Mouse (Mus musculus): ENCODE measurements around the gene Sympk. TPM values are rescaled to one million over a fixed set of nuclear protein-coding genes. Genes with fewer than 3 reads are reported as not detected.
"Not testable (repeated sequence)": the region's sequence is repeated elsewhere in the genome, so short reads cannot be mapped to it uniquely, and the experiment has no call there.

Sympk gene
- total RNA-seq, 2 experiments from 2014 or later, result 74.1 to 74.6 TPM

DNA sequence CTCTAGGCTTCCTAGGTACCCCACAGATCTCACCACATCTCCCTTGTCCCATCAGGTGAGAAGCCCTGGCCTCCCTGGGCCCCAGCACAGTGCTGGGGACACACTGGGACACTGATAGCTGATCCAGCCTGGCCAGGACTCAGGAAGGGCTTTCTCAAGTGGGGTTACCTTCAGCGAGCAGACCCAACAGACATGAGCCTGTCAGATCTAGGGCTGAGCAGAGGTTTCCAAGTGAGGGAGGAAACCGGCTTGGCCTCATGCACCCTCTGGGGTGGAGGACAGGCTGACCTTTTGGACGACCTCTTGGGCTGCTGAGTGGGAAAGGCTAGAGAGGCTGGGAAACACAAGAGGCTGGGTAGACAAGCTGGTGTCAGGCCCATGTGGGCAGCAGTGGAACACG, 27.0 kb downstream of the Sympk start:
- no peak for DNase-seq (ENCODE audit: low spot score)

DNA sequence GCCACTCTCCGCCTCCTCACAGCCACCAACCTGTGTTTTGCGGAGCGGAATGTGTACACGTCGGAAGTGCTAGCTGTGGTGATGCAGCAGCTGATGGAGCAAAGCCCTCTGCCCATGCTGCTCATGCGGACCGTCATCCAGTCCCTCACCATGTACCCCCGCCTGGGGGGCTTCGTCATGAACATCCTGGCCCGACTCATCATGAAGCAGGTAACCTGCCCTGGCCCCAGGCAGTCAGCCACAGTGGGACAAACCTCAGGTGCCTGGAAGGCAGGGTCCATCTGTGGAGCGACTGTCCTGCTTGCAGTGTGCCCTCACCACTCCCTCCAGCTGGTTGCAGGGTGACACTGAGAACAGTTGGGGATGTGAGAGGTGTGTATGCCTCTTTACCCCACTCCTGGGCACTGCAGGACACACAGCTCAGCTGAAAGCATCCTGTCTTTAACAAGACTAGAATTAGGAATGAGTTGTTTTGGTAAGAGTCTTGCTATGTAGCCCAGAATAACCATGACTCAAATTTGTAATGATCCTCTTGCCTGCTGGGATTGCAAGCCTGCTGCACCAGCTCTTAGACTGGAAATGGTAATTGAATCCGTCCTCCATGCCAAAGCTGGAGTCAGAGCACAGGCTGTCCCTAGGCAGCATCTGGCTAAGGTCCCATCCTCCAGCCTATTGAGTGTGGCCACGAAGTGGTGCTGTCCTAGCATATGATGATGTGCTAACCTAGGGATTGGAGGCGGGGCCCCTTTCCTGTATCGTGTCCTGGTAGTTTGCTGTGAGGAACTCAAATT, 28.4 kb downstream of the Sympk start:
- peak; percentile 85 for DNase-seq (ENCODE audit: low spot score)

DNA sequence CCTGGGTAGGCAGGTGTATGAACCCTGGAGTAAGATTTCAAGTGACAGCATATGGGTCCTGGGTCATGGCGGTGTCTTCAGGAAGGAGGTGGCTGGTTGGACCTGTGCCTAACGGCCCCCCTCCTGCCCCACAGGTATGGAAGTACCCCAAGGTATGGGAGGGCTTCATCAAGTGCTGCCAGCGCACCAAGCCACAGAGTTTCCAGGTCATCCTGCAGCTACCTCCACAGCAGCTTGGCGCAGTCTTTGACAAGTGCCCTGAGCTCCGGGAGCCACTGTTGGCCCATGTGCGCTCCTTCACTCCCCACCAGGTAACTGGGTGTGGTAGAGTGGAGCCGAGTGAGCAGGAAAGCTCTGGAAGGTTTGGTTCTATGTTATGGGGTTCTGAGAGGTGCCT, 29.0 kb downstream of the Sympk start:
- no peak for DNase-seq (ENCODE audit: low spot score)

DNA sequence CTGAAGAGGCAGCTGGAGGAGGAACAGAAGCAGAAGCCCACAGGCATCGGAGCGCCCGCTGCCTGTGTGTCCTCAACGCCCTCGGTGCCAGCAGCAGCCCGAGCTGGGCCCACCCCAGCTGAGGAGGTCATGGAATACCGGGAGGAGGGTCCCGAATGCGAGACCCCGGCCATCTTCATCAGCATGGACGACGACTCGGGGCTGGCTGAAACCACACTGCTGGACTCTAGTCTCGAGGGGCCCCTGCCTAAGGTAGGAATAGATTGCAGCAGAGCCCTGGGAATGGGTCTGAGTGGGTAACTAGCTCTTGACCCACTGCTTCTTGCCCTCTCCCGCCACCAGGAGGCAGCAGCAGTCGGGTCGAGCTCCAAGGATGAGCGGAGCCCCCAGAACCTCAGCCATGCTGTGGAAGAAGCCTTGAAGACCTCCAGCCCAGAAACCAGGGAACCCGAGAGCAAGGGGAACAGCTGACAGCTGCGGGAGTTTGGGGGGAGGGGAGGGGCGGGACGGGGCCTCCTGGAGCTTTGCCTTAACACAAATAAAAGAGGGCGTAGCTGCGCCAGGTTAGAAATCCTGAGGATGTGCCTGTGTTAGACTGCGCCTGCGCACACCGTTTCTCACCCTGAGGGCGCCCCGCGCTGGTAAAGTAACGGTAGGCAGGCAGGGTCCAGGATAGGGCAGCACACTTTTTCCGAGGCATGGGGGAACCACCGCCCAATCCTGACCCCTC, 30.0 kb downstream of the Sympk start, which contains the start of gene Rsph6a:
TSS of gene Rsph6a (plus strand) at position 644 of the 730 bp plus-strand sequence.
- no peak for DNase-seq (ENCODE audit: low spot score)

DNA sequence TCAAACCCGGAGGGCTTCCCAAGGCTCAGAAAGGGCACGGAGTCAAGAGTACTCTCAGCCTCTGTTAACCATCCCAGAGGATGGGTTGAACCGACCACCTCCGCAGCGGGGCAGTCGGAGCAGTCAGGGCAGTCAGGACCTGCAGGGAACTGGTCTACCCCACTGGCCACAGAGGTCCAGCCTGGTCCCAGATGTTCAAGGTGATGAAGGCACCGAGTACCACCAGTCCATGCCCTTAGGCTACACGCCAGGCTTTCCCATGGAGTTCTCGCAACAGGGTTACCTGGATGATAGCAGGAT, 30.6 kb downstream of the Sympk start:
- no peak for DNase-seq (ENCODE audit: low spot score)

- no peak for DNase-seq (ENCODE audit: low spot score)
These were observed 30.9 kb downstream of the Sympk start for GRCm38 (mm10) chr7:19055108-19055507.

- DNase-seq (ENCODE audit: low spot score), result no peak
These were observed 33.2 kb downstream of the Sympk start for GRCm38 (mm10) chr7:19057405-19057804.

DNA sequence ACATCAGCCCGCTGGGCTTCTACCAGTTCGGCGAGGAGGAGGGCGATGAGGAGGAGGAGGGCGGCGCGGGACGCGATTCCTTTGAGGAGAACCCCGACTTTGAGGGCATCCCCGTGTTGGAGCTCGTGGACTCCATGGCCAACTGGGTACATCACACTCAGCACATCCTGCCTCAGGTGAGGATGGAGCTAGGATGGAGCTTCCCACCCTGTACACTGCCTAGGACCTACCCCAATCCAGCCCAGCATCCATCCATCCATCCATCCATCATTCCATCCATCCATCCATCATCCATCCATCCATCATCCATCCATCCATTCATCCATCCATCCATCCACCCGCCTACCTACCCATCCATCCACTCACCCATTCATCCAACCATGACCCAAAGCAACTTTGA, 41.7 kb downstream of the Sympk start:
- DNase-seq (ENCODE audit: low spot score), result no peak

GRCm38 (mm10) chr7:19067063-19067462, 42.9 kb downstream of the Sympk start:
- DNase-seq (ENCODE audit: low spot score), result no peak

DNA sequence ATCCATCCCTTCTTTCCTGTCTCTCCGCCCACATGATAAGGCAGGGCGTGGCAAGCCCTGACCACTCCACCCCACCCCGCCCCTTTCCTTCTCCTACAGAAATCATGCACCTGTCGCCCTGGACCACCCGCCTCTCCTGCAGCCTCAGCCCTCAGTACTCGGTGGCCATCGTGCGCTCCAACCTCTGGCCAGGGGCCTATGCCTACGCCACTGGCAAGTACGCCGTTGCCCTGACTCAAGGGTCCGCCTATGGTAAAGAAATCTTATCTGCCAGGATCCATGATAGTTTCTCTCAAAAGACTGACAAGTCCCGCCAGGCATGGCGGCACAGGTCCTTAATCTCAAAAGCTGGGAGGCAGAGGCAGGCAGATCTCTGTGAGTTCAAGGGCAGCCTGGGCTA, 43.8 kb downstream of the Sympk start:
- no peak for DNase-seq (ENCODE audit: low spot score)

DNA sequence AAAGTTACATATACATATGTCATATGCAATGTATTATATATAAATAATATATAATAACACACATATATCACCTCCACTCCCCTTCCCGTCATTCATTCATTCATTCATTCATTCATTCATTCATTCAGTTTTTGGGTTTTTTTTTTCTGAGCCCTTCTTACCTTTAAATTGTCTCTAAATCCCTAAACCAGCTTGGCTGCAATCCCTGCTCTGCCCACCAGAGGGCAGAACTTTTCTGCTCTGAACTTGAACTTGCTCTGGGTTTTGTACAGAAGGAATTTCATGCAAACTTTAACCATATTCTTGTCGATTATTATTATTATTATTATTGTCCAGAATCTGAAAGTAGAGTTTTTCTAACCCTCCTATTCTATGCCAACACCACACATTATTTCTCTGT, 44.5 kb downstream of the Sympk start:
- DNase-seq (ENCODE audit: low spot score), result peak; percentile 74

DNA sequence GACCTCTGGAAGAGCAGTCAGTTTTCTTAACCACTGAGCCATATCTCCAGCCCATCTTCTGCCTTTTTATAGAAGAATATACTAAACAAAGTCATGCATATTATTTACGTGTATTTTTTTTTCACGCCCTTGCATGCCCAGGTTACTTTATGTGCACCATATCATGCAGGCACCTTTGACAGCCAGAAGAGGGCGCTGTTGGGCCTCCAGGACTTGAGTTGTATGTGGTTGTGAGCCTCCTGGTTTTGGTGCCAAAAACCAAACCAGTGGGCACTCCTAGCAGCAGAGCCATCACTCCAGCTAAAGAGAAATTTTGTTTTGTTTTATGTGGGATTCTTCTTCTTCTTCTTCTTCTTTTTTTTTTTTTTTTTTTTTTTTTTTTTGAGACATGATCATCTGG, 45.3 kb downstream of the Sympk start:
- no peak for DNase-seq (ENCODE audit: low spot score)

- DNase-seq (ENCODE audit: low spot score), result not testable (repeated sequence)
These were observed 46.8 kb downstream of the Sympk start for GRCm38 (mm10) chr7:19071024-19071423.

GRCm38 (mm10) chr7:19073504-19073903, 49.3 kb downstream of the Sympk start:
- no peak for DNase-seq (ENCODE audit: low spot score)

DNA sequence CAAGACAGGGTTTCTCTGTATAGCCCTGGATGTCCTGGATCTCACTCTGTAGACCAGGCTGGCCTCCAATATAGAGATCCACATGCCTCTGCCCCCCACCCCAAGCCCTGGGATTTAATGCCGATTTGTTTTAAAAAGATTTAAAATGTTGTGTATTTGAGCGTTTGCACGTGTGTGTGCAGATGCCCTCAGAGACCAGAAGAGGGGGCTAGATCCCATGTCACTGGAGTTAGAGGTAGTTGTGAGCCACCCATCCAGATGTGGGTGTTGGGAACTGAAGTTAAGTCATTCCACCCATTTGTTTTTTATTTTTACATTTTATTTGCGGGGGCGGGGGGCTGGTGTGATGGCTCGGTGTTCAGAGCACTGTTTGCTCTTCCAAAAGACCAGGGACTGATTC, 50.3 kb downstream of the Sympk start:
- no peak for DNase-seq (ENCODE audit: low spot score)

DNA sequence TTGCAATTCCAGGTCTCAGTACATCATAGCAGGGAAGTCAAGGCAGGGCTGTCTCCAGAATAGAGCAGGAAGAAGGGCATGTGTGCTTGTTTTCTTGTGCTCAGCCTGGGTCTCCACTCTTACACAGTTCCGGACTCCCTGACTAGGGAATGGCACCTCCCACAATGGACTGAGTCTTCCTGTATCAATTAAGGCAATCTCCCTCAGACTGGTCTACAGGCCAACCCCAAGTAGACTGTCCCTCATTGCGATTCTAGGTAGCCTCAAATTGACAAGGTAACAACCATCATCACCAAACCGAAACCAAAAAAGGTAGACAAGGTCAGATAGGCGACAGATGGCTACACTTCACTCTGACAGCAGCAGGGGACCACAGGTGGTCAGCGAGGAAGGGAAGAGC, 51.1 kb downstream of the Sympk start:
- no peak for DNase-seq (ENCODE audit: low spot score)

DNA sequence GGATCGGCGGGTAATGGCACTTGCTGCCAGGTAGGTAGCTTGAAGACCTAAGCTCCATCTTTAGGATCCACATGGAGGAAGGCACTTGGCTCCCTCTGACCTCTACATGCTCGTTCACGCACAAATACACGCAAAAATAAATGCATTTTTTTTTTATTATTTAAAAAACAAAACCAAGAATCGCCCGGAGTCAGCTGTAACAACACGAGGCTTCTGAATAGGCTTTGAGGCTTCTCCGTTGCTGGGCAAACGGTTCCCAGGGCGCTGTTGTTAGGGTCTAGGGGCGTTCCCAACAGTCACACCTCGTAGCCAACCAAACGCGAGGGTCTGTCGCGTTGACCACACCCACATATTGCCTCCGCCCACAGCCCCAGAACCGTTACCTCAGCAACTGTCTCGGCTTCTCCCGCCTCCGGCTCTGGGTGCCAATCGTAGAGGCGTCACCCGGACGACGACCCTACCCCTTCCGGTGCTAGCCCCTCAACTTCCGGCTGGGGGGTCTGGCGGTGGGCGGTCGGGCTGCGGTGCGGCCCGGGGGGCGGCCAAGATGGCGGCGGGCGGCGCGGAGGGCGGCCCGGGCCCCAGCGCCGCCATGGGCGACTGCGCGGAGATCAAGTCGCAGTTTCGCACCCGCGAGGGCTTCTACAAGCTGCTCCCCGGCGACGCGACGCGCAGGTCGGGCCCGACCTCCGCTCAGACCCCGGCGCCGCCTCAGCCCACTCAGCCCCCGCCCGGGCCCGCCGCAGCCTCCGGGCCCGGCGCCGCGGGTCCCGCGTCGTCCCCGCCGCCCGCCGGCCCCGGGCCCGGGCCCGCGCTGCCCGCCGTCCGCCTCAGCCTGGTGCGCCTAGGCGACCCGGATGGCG, 51.8 kb downstream of the Sympk start, which contains the start of gene Dmwd:
TSS of gene Dmwd (plus strand) at position 505 of the 863 bp plus-strand sequence.
- peak; percentile 95 for DNase-seq (ENCODE audit: low spot score)

DNA sequence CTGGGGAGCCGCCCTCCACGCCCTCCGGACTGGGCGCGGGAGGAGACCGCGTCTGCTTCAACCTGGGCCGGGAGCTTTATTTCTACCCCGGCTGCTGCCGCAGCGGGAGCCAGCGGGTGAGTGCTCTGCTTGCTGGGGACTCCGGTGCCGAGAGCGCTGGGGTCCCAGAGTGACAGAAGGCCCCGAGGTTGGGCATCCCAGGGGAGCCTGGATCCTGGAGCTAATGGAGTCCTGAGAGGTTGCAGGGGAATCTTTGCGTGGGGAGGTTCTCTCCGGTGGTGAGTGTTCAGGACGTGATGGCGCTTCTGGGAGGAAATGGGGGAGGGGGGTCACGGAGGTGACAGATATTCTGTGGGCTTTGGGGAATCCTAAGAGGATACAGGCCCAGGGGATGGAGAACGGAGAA, 52.4 kb downstream of the Sympk start:
- no peak for DNase-seq (ENCODE audit: low spot score)

GRCm38 (mm10) chr7:19077761-19078160, 53.6 kb downstream of the Sympk start:
- DNase-seq (ENCODE audit: low spot score), result no peak

DNA sequence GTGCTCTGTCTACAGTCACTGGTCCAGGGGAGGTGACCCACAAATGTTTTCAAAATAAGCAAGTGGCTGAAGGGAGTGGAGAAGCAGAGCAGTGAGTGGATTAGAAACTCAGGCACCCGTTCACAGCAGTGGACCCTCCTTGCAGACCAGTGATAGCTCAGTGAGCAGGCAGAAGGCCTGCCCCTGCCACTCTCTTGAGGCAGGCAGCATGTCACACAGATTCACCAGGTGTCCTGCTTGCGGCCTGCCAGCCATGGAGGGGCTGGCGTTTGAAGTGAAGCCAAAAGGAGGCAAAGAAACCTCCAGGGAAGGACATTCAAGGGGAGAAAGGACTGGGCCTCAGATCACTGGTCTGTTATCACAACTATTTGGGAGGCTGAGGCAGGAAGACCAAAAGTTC, 54.6 kb downstream of the Sympk start:
- no peak for DNase-seq (ENCODE audit: low spot score)

GRCm38 (mm10) chr7:19080451-19080950, 56.3 kb downstream of the Sympk start:
- no peak for DNase-seq (ENCODE audit: low spot score)

GRCm38 (mm10) chr7:19082171-19082570, 58.0 kb downstream of the Sympk start:
- DNase-seq (ENCODE audit: low spot score), result peak; percentile 4
